Mouse (Mus musculus) 3T3-L1 (cell line): ENCODE measurements around the gene Eif4a1.
A peak's percentile ranks its signal among the peaks of the same experiment; 100 is the strongest.

Experiments used
- DNase-seq: peaks from one replicate; pipeline ENCODE4 v3.0.0-alpha.2; 2015; ENCODE audit warnings: low read depth, low spot score

Gene Eif4a1

DNA sequence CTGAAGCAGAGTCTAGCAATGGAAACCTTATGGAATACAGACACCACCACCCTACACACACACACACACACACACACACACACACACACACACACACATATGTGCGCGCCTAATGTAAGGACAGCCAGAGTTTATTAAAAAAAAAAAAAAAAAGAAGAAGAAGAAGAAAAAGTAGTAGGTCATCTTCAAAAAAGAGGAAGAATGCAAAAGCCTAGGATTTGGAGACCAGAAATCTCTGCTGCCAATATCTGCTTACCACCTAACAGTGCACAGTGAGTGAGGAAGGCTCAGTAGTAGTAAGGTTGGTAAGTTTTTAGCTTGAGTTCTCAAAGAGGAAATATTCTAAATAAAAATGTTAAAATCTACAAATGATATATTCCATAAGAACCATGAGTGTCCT lies 6.9 kb upstream of the Eif4a1 start:
- no peak for DNase-seq

GRCm38 (mm10) chr11:69671726-69672124 lies 498 bp downstream of the Eif4a1 start:
- no peak for DNase-seq

DNA sequence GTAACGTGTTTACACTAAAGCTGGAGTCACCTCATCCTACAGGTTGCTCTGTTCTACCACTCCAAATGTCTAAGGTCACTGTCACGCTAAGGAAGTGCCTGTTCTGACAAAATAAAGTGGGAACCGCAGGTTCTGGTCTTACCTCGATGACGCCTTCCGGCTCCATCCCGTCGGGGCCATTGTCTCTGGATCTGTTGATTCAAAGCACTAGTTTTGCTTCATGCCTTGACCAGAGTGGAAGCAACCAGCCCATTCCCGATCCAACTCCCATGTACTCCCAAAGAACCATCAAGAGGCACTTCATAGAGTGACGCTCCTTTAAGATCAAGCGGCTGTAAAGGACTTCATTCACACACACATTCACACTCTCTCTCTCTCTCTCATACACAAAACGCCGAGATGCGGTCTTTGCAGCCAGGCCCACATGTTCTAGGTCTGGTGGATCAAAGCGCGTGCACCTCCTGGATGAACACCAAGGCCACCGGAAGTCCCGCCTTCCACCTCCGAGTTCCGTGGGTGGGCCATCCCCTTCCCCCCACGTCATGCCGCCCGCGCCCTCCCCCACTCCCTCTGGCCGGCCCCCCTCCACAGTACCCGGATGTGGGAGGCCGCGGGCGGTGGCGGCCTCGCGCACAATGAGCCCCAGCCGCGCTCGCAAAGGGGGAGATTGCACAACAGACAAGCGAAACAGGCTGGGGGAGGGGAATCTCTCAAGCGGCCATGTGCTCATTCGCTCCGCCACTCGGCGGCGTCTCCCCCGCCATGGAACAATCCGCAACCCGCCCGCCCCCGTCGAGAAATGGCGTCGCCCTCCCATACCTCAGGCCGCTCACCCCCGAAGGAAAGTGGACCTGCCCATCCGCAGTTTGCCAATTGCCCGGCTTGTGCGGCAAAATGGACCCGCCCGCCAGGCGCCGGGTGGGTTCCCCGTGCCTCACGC lies 1.2 kb downstream of the Eif4a1 start:
- DNase-seq: peak; percentile 95

GRCm38 (mm10) chr11:69666665-69667005 lies 5.6 kb downstream of the Eif4a1 start:
- DNase-seq: no peak

GRCm38 (mm10) chr11:69665961-69666664 lies 6.1 kb downstream of the Eif4a1 start, which contains the start of gene Cd68:
Cd68 (minus strand) TSS chr11:69666153.
- DNase-seq: peak; percentile 88

DNA sequence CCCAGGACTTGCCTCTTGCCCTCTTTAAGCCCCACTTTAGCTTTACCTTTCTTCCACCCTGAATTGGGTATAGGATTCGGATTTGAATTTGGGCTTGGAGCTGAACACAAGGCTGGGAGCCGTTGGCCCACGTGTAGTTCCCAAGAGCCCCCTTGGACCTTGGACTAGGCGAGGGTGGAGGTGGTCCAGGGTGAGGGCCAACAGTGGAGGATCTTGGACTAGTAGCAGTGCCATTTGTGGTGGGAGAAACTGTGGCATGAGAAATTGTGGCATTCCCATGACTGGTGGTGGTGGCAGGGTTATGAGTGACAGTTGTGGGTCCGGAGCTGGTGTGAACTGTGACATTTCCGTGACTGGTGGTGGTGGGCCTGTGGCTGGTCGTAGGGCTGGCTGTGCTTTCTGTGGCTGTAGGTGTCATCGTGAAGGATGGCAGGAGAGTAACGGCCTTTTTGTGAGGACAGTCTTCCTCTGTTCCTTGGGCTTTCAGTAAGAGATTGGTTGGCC lies 6.7 kb downstream of the Eif4a1 start:
- DNase-seq: no peak

DNA sequence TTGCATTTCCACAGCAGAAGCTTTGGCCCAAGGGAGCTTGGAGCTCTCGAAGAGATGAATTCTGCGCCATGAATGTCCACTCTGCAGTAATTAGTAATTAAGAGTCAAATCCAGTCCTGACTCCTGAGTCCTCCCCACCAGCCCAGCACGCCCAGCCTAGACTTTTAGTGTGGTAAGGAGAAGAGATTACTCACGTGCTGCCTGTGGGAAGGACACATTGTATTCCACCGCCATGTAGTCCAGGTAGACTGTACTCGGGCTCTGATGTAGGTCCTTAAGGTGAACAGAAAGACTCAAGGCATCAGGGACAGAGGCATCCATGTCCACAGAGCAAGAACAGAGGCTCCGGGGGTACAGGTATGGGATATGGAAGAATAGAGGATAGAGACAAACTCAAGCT lies 7.4 kb downstream of the Eif4a1 start:
- DNase-seq: no peak

- DNase-seq: peak; percentile 57
Observed at GRCm38 (mm10) chr11:69663795-69664194, 8.4 kb downstream of the Eif4a1 start.

- DNase-seq: no peak
Observed at GRCm38 (mm10) chr11:69662967-69663671, 9.1 kb downstream of the Eif4a1 start.

DNA sequence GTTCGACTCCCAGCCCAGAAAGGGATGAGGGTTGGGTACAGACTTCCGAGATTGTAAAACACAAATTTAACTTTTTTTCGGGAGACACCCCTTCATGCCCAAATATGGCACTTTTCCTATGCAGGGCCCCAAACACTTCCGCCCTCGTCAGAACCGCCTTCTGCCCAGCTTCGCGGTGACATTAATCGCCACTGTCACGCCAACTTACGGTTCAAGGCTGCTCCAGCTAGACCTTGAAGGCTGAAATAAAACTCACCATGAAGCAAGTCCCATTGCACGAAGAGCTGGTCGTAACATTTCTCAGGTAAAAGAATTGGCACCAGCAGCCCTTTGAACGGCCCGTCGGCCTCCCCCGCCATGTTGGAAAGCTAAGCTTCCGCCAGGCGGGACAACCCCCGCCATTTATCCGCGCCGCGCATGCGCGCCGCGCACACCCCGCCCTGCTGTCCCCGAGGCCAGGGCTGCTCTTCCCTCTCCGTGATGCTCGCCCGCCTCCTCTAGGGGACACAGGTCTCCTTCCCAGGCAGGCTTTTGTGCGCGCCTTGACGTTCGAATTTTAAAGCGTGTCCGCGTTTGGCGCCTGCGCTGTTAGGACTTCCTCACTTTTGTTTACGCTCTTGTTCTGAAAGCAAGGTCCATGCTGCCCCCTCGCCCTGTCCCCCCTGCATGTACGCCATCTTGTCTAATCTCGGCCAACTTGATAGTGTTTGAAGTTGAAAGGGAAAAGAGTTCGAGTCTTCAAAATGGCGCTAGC lies 9.8 kb downstream of the Eif4a1 start, which contains the start of gene Mpdu1:
Mpdu1 (minus strand) TSS at position 430 of the 754 bp plus-strand sequence.
- DNase-seq: peak; percentile 95

- peak; percentile 60 for DNase-seq
Observed at GRCm38 (mm10) chr11:69661221-69661881, 10.9 kb downstream of the Eif4a1 start.

DNA sequence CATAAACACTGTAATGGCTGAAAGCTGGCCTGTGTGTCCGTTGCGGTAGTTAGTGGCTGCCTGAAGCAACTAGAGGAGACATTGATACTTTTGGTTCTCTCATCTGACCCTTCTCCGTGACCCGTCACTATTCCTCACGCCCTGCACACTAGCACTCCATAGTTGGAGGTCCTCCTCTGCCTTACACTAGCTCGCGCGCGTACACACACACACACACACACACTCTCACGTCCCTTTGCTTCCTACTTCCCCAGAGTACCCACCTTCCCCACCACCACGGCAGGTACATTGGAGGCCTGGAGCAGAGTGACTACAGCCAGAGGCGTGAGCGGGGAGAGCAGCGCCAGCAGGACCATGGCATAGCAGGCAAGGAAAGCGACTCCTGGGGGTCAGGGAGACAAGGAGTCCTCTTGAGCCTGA lies 14.8 kb downstream of the Eif4a1 start:
- no peak for DNase-seq

DNA sequence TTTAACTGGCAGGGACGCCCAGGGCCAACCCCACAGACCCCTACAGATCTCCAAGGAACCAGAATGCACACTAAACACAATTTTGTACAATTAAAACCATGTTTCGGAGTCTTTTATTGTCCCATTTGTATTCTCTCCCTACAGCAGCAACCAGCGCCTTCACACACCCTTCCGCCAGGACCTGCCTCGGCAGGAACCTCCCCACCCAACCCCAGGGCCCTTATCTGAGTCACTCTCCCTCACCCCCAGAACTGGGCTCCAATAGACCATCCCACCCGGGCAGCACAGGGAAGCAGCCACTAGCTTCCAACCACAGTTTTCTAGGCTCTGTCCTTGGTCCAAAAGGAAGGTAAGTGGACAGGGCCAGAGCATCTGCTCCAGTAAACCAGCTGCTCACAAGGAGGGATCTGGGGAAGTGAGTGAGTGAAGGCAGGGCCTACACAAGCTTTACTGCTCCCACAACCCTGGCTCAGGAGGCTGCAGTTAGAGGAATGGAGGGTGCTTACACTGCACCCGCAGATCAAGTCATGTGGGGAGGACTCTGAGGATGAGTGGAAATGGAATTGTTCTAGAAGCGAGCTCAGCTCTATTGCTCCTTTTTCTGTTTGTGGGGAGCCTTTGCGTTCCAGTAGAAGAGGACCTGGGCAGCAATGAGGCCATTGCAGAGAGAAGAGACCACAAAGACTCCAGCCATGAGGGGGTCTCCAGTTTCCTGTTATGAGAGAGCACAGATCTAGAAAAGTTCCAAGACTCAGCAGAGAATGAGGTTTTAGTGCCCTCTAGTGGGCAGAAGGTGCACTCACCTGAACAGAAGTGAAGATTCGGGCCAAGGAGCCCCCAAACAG lies 15.4 kb downstream of the Eif4a1 start:
- peak; percentile 73 for DNase-seq

- DNase-seq: no peak
Observed at GRCm38 (mm10) chr11:69656065-69656455, 16.2 kb downstream of the Eif4a1 start.

DNA sequence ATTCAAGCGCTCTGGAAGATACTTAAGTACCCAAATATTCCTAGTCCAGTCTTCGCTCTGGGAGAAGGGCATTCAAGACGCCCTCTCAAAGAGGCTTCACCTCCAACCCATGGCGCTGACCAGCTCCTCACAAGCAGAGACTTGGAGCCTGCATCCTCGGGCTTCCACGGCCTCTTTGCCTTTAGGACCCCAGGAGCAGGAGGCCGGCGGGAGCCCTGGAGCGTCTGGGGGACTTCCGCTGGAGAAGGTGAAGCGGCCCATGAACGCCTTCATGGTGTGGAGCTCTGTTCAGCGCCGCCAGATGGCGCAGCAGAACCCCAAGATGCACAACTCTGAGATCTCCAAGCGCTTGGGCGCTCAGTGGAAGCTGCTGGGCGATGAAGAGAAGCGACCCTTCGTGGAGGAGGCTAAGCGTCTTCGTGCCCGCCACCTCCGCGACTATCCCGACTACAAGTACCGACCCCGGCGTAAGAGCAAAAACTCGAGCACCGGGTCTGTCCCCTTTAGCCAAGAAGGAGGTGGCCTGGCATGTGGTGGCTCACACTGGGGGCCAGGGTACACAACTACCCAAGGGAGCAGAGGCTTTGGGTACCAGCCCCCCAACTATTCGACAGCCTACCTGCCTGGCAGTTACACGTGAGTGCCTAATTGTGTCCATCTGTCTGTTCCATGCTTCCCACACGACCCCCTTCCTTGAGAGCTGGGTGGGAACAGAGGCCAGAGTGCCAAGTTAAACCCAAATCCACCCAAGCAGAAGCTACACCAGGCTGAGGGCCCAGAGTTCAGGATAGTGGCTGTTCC lies 16.8 kb downstream of the Eif4a1 start, which contains the start of gene Sox15:
Sox15 (plus strand) TSS at position 51 of the 801 bp plus-strand sequence.
- no peak for DNase-seq

- DNase-seq: no peak
Observed at GRCm38 (mm10) chr11:69654760-69655159, 17.5 kb downstream of the Eif4a1 start.

- DNase-seq: no peak
Observed at GRCm38 (mm10) chr11:69653399-69653798, 18.8 kb downstream of the Eif4a1 start.

GRCm38 (mm10) chr11:69645860-69646259 lies 26.4 kb downstream of the Eif4a1 start:
- no peak for DNase-seq

- DNase-seq: no peak
Observed at GRCm38 (mm10) chr11:69635471-69635870, 36.8 kb downstream of the Eif4a1 start.
